Mouse (Mus musculus) adrenal gland, adult (tissue): ENCODE data around the gene Homer2.

ENCODE experiments used
- DNase-seq, 2 experiments: peaks; one replicate each; pipeline ENCODE4 v3.0.0; 2022 to 2023; ENCODE audit warnings: low spot score in 1 of 2; ENCODE audit not compliant: inconsistent age in 2 of 2

Homer2 gene

DNA sequence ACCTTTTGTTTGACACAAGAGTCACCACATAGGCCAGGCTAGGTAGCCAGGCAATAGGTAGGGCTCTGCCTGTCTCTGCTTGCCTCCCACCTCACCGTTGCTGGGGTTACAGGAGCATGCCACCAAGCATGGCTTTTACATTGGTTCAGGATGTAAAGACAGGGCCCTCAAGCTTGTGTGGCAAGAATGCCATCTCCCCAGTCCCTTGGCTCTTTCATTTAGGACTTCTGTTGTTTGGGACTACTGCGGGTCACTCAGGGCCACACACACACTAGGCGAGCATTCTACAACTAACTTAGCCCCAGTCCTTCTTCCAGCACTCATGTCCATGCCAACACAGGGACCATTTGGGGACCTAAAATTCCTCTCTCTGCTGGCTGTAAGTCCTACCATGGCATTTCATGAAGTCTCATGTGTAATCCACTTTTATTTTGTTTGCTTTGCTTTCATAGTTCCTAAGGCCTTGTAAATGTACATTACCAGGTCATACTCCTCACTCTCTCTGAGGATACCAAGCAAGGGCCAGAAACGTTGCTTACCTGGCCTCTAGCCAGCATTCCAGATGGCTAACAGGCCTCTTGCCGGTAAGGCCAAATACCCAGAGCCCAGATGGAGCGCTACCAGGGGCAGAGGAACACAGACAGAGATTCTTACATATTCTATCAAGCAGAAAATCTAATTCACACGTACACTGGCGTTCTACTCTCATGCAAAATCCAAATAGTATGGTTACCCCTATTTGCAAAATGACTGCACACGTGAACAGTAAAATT, 52.2 kb downstream of the Homer2 start:
- peak in 1 of 2 experiments; percentile 29 for DNase-seq

GRCm38 (mm10) chr7:81653988-81654387, 53.3 kb downstream of the Homer2 start:
- DNase-seq, result no peak

GRCm38 (mm10) chr7:81652296-81652695, 55.0 kb downstream of the Homer2 start:
- DNase-seq, result no peak

GRCm38 (mm10) chr7:81651284-81651683, 56.0 kb downstream of the Homer2 start:
- no peak for DNase-seq

DNA sequence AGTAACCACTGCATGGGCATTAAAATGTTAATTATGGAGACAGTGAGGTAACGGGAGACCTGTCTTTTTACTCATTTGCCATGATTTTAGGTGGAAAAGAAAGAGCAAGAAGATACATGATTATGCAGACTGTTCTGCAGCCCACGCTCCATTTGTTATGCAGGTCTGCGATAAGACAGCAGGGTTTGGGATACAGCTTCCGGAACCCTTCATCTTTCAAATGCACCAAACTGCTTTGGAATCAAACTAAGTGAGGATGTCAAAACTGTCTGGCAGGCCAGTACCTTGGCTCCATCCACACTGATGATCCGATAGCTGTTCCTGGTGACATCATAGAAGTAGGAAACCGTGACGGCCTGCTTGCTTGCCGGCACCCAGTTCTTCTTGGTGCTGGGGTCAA, 58.1 kb downstream of the Homer2 start:
- no peak for DNase-seq

DNA sequence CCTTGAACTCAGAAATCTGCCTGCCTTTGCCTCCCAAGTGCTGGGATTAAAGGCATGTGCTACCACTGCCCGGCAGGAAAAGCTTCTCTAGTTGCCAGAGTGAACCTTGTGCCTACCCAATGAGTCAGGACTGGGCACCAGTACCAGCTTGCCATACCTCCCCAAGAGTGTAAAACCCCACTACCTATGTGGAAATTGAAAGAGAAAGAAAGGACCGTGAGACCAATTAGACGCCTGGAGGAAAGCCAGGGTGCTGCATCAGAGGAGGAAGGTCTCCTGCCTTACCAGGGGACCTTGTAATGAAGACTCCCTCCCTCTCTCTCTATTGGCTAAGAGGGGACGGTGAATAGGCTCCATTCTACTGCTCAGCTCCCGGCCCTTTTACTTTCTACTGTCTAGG, 59.4 kb downstream of the Homer2 start:
- DNase-seq, result no peak

- no peak for DNase-seq
Measured at GRCm38 (mm10) chr7:81644551-81645235, 62.6 kb downstream of the Homer2 start.

DNA sequence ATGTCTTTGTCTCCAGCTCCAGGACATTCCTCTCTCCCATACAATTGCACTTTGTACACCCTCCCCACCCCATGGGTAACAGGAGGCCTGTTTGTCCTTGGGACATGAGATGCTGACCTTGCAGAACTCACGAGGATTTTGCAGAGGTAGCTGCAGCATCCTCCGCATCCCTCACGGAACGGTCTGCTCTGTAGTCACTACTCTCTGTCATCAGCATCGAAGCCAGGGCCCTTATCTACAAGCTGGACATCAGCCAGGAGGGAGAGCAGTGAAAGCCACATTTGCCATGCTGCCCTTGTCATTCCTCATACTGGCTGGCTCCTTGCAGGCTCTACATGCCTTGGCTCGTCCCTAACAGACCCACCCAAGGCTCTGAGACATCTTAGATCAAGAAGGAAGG, 66.2 kb downstream of the Homer2 start:
- peak; percentile 11 to 31 for DNase-seq

- no peak for DNase-seq
Measured at GRCm38 (mm10) chr7:81632586-81632985, 74.7 kb downstream of the Homer2 start.

- DNase-seq, result no peak
Measured at GRCm38 (mm10) chr7:81631261-81631660, 76.1 kb downstream of the Homer2 start.

- DNase-seq, result peak in 1 of 2 experiments; percentile 23
Measured at GRCm38 (mm10) chr7:81626460-81626859, 80.9 kb downstream of the Homer2 start.

DNA sequence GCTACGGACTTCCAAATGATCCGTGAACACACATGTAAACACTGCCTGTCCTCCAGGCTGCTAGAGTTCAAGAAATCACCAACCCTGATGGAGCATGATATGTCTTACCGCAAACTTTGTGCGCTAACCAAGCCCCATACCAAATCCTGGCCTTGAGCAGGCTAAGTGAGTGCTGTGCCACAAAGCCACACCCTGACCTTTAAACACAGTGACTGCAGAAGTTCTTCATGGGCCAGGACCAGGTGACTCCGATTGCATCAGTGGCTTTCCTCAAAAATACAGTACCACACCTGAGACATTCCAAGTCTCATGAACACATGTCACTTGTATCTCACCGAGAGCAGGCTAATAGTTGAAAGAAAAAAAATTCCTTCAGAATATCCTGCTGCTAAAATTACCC, 83.6 kb downstream of the Homer2 start:
- no peak for DNase-seq

- no peak for DNase-seq
Measured at GRCm38 (mm10) chr7:81622793-81623192, 84.5 kb downstream of the Homer2 start.

DNA sequence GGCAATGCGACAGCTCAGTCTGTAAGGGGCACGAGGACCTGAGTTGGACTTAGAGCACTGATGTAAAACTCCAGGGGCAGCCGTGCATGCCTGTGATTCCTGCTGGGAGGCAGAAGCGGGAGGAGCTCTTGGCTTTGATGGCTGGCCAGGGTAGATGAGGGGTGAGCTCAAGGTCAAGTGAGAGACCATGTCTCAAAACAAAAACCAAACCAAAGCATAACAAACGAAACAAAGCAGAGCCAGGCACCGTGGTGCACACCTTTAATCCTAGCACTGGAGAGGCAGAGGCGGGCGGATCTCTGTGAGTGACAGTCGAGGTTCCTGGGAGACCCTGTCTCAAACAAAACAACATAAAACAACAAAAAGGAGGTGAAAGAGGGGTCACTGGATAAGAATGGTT, 92.3 kb downstream of the Homer2 start:
- DNase-seq, result no peak

DNA sequence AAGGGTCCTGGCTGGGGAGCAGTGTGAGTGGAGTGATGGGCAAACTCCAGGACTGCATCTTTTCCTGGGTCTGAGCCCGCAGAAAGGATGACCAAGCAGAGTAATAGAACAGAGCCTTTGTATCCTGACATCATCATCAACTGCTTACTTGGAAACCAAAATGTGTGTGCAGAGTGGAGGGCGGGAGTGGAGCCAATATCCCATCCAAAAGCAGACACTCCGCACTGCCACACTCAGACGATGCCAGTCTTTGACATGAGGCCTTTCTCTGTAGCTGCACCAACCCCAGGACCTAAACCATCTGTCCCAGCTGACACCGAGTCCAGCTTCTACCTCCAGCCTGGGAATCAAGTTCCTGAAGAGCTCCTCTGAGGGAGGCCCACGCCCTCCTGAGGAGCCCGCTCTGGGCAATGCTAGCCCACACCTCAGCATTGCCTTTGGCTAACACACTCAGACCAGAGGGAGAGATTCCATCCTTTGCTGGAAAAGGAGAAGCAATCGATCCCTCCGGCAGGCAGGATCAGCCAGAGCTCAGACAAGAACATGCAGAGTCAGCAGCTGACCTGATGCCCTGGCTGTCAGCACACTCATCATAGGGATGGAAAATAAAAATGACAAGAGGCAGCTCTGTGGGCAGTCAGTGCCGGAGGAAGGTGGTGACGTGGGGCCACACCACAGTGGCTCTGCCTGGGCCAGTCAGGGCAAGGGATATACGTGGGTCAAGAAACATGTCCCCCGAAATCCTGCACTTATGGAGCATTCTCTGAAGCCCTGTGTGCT, 94.3 kb downstream of the Homer2 start:
- DNase-seq, result no peak

GRCm38 (mm10) chr7:81610125-81610524, 97.2 kb downstream of the Homer2 start:
- DNase-seq, result peak; percentile 23 to 51

DNA sequence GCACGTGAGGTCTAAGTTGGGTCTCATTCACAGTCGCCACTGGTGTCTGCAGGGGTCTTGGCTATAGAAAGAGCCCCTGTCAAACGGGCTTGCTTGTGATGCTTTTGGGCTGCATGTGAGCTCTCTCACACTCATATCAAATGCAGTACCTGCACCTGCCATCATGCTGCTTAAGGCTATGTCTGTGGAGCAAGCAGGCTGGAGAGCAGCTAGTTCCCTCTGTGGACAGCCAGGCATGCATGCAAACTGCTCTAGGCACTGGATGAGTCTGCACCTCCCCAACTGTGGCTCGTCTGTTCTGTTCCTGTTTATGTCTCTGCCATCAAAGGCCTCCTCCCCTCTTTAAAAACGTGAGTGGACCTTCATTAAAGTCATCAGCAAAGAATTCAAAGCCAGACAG, 100.9 kb downstream of the Homer2 start:
- no peak for DNase-seq

- no peak for DNase-seq
Measured at GRCm38 (mm10) chr7:81605489-81605888, 101.8 kb downstream of the Homer2 start.

DNA sequence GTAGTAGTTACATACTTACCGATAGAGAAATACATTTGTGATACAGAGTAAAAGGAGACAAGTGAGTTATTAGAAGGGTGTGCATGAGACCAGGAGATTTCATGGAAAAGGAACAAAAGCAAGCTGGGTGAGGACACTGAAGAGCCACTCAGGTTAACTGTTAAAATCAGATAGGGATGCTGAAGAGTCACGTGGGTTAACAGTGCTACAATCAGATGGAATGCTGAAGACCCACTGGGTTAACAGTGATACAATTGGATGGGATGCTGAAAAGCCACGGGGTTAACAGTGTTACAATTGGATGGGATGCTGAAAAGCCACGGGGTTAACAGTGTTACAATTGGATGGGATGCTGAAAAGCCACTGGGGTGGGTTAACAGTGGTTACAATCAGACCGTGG, 102.3 kb downstream of the Homer2 start:
- DNase-seq, result no peak

GRCm38 (mm10) chr7:81599379-81600280, 107.7 kb downstream of the Homer2 start:
- no peak for DNase-seq

DNA sequence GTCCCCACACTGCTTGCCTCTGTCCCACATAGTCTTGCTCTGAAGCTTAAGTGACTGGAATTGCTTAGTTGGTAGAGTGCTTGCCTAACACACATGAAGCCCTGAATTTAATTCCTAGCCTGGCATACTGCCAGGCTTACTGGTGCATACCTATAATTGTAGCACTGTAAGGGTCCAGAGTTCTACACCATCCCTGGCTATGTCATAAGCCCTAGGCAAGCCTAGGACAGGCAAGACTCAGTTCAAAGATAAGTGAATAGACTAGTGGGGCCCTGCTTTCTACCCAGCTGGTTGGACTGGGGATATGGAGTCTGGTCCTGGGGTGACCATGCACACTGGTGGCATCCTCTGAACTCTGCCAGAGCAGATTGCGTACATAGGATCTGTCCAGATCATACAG, 109.7 kb downstream of the Homer2 start:
- no peak for DNase-seq
